Mouse (Mus musculus): ENCODE results near the gene Lins1. TPM values are rescaled to one million over a fixed set of nuclear protein-coding genes. Genes with fewer than 3 reads are reported as not detected.

Gene Lins1
- polyA plus RNA-seq, 1 experiment from 2014 or later = 2.6 TPM

DNA sequence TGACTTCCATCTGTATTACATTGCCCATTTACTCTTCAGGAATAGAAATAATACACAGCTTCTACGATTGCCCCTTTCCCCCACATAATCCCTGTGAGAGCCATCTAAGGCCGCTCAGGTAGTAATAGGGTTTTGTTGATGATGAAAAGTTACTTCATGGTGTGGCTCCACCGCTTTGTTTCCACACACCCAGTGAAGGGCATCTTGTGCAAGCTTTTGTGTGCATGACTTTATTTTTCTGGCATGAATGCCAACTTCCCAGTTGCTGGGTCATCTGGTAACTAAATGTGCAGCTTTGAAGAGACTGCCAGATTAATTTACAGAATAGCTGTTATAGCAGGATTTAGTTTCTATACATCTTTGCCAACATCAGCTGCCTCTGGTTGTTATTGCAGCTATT, 14.9 kb downstream of the Lins1 start:
- no peak overlapping the region for H3K4me3 ChIP-seq (ENCODE audit: low read depth, low read length)
- H3K27ac ChIP-seq (ENCODE audit: low read depth) = no peak overlapping the region
- TF ChIP-seq EP300 (IDR thresholded peaks at IDR 0.05; ENCODE audit: low read depth) = no peak
- no peak for TF ChIP-seq CTCF (IDR thresholded peaks at IDR 0.05; ENCODE audit: low read depth)
- H3K4me1 ChIP-seq (ENCODE audit: insufficient read depth) = no peaks in the 10 kb centered on the region
- peak; percentile 23 for DNase-seq
- peaks cover 10% of the 10 kb centered on the region for H3K36me3 ChIP-seq (replicated peaks; ENCODE audit: insufficient read depth, low read length)
- H3K9me3 ChIP-seq (ENCODE audit: low read length) = no peaks in the 10 kb centered on the region
- H3K4me2 ChIP-seq (ENCODE audit: low read depth, low read length) = no peak overlapping the region
- WGBS (ENCODE audit: insufficient replicate concordance) = 74% methylated on average over 3 of the region's 3 CpGs
- no peak overlapping the region for H3K9ac ChIP-seq (replicated peaks)
- ATAC-seq = peak; percentile 50
- H3K27me3 ChIP-seq (ENCODE audit: insufficient read depth, low read length) = no peaks in the 10 kb centered on the region

DNA sequence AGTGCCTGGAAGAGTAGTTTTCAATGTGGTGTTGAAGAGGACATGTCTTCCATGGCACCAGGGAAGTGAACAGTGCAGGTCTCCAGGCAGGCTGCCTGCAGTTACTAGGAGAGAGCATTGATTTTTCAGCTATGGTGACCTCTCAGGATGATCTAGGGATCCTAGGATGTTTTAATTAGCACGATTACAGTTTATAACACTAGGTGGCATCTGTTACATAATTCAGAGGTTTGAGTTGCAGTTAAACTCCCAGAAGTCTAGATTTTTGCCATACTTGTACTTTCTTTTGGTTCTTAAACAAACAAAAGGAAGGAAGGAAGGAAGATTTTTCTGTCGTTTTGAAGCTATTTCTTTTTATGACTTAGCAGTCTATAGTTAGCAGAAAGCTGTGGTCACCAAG, 21.5 kb downstream of the Lins1 start:
- Histone ChIP-seq H3K9me3 (ENCODE audit: low read length) (no peaks in the 10 kb centered on the region), H3K27ac (ENCODE audit: low read depth) (no peak overlapping the region), H3K4me1 (ENCODE audit: insufficient read depth) (no peaks in the 10 kb centered on the region), H3K27me3 (ENCODE audit: insufficient read depth, low read length) (no peaks in the 10 kb centered on the region), H3K9ac (replicated peaks) (no peak overlapping the region), H3K4me3 (ENCODE audit: low read depth, low read length) (no peak overlapping the region), H3K36me3 (replicated peaks; ENCODE audit: insufficient read depth, low read length) (peaks cover 24% of the 10 kb centered on the region), H3K4me2 (ENCODE audit: low read depth, low read length) (no peak overlapping the region)
- ATAC-seq = no peak
- TF ChIP-seq CTCF (IDR thresholded peaks at IDR 0.05; ENCODE audit: low read depth) = peak; percentile 33
- TF ChIP-seq EP300 (IDR thresholded peaks at IDR 0.05; ENCODE audit: low read depth) = no peak
- no peak for DNase-seq
- WGBS (ENCODE audit: insufficient replicate concordance) = 37% methylated on average over 2 of the region's 2 CpGs

GRCm38 (mm10) chr7:66724514-66724913, 34.8 kb downstream of the Lins1 start:
- no peaks in the 10 kb centered on the region for H3K4me1 ChIP-seq (ENCODE audit: insufficient read depth)
- H3K9ac ChIP-seq (replicated peaks) = no peak overlapping the region
- H3K36me3 ChIP-seq (replicated peaks; ENCODE audit: insufficient read depth, low read length) = no peaks in the 10 kb centered on the region
- H3K27me3 ChIP-seq (ENCODE audit: insufficient read depth, low read length) = no peaks in the 10 kb centered on the region
- TF ChIP-seq EP300 (IDR thresholded peaks at IDR 0.05; ENCODE audit: low read depth) = no peak
- no peak for TF ChIP-seq CTCF (IDR thresholded peaks at IDR 0.05; ENCODE audit: low read depth)
- DNase-seq (no peak), ATAC-seq (no peak)
- WGBS (ENCODE audit: insufficient replicate concordance) = 84% methylated on average over 4 of the region's 4 CpGs
- H3K9me3 ChIP-seq (ENCODE audit: low read length) = no peaks in the 10 kb centered on the region
- no peak overlapping the region for H3K4me2 ChIP-seq (ENCODE audit: low read depth, low read length)
- H3K27ac ChIP-seq (ENCODE audit: low read depth) = no peak overlapping the region
- no peak overlapping the region for H3K4me3 ChIP-seq (ENCODE audit: low read depth, low read length)

GRCm38 (mm10) chr7:66724954-66725353, 35.3 kb downstream of the Lins1 start:
- WGBS (ENCODE audit: insufficient replicate concordance) = 75% methylated on average over 6 of the region's 6 CpGs
- TF ChIP-seq EP300 (IDR thresholded peaks at IDR 0.05; ENCODE audit: low read depth) = no peak
- TF ChIP-seq CTCF (IDR thresholded peaks at IDR 0.05; ENCODE audit: low read depth) = no peak
- no peak for DNase-seq
- Histone ChIP-seq H3K9me3 (ENCODE audit: low read length) (no peaks in the 10 kb centered on the region), H3K27ac (ENCODE audit: low read depth) (no peak overlapping the region), H3K27me3 (ENCODE audit: insufficient read depth, low read length) (no peaks in the 10 kb centered on the region), H3K4me2 (ENCODE audit: low read depth, low read length) (no peak overlapping the region), H3K4me1 (ENCODE audit: insufficient read depth) (no peaks in the 10 kb centered on the region), H3K4me3 (ENCODE audit: low read depth, low read length) (no peak overlapping the region), H3K36me3 (replicated peaks; ENCODE audit: insufficient read depth, low read length) (no peaks in the 10 kb centered on the region), H3K9ac (replicated peaks) (no peak overlapping the region)
- ATAC-seq = no peak

- no peak for ATAC-seq
- no peak overlapping the region for H3K27ac ChIP-seq (ENCODE audit: low read depth)
- 89% methylated on average over 6 of the region's 6 CpGs for WGBS (ENCODE audit: insufficient replicate concordance)
Measured at GRCm38 (mm10) chr7:66728072-66728471, 38.4 kb downstream of the Lins1 start.

DNA sequence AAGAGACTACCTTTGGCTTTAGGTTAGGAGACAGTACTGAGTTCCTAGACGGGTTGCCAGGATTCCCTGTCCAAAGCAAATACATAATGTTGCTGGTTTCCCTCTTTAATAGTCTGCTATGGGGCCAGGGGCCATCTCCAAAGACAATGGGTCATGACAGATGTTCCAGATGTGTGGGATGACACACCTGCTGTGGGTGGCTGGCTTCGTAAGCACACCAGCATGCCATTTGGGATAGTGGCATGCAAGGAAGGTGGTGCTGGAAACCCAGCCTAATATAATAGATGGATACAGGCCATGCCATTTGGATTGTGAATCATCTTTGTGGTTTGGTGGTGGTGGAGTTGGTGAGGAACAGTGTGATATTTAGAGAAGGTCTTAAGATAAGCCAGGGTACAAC, 39.5 kb downstream of the Lins1 start:
- 70% methylated on average over 2 of the region's 2 CpGs for WGBS (ENCODE audit: insufficient replicate concordance)
- no peaks in the 10 kb centered on the region for H3K9me3 ChIP-seq (ENCODE audit: low read length)
- TF ChIP-seq CTCF (IDR thresholded peaks at IDR 0.05; ENCODE audit: low read depth) (no peak), EP300 (IDR thresholded peaks at IDR 0.05; ENCODE audit: low read depth) (no peak)

More at GRCm38 (mm10) chr7:66728072-66728471, 38.4 kb downstream of the Lins1 start:
- no peak overlapping the region for H3K4me2 ChIP-seq (ENCODE audit: low read depth, low read length)
- no peaks in the 10 kb centered on the region for H3K36me3 ChIP-seq (replicated peaks; ENCODE audit: insufficient read depth, low read length)
- no peak overlapping the region for H3K4me3 ChIP-seq (ENCODE audit: low read depth, low read length)
- no peaks in the 10 kb centered on the region for H3K27me3 ChIP-seq (ENCODE audit: insufficient read depth, low read length)
- TF ChIP-seq CTCF (IDR thresholded peaks at IDR 0.05; ENCODE audit: low read depth) (no peak), EP300 (IDR thresholded peaks at IDR 0.05; ENCODE audit: low read depth) (no peak)
- DNase-seq = no peak
- H3K9me3 ChIP-seq (ENCODE audit: low read length) = no peaks in the 10 kb centered on the region
- H3K4me1 ChIP-seq (ENCODE audit: insufficient read depth) = no peaks in the 10 kb centered on the region
- H3K9ac ChIP-seq (replicated peaks) = no peak overlapping the region

DNA sequence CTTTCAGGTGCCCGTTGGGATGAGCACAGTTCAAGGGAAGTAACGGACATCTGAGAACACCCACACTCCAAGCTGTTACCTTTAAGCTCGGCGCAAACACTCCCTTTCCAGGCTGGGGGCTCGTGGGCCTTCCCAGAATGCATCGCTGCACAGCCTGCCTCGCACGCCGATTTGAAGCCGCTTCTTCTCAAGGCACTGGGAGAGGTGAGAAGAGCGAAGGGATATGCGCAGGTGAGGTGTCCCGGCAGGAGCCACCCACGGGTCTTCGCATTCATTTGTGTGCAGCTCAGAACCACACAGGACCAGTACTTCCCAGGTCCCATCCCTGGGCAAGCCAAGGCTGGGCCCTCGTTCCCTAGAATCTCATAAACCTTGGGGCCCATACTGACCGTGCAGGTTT, 43.7 kb downstream of the Lins1 start:
- no peak overlapping the region for H3K4me3 ChIP-seq (ENCODE audit: low read depth, low read length)
- H3K27ac ChIP-seq (ENCODE audit: low read depth) = no peak overlapping the region
- H3K4me2 ChIP-seq (ENCODE audit: low read depth, low read length) = no peak overlapping the region
- H3K9ac ChIP-seq (replicated peaks) = no peak overlapping the region
- TF ChIP-seq EP300 (IDR thresholded peaks at IDR 0.05; ENCODE audit: low read depth) (no peak), CTCF (IDR thresholded peaks at IDR 0.05; ENCODE audit: low read depth) (no peak)
- 86% methylated on average over 17 of the region's 17 CpGs for WGBS (ENCODE audit: insufficient replicate concordance)
- no peaks in the 10 kb centered on the region for H3K9me3 ChIP-seq (ENCODE audit: low read length)
- H3K36me3 ChIP-seq (replicated peaks; ENCODE audit: insufficient read depth, low read length) = no peaks in the 10 kb centered on the region
- no peaks in the 10 kb centered on the region for H3K27me3 ChIP-seq (ENCODE audit: insufficient read depth, low read length)
- H3K4me1 ChIP-seq (ENCODE audit: insufficient read depth) = no peaks in the 10 kb centered on the region
- DNase-seq (no peak), ATAC-seq (no peak)

More for the DNA sequence above, 39.5 kb downstream of the Lins1 start:
- no peak overlapping the region for H3K9ac ChIP-seq (replicated peaks)
- no peaks in the 10 kb centered on the region for H3K27me3 ChIP-seq (ENCODE audit: insufficient read depth, low read length)
- ATAC-seq = no peak
- H3K4me2 ChIP-seq (ENCODE audit: low read depth, low read length) = no peak overlapping the region
- H3K4me1 ChIP-seq (ENCODE audit: insufficient read depth) = no peaks in the 10 kb centered on the region
- H3K36me3 ChIP-seq (replicated peaks; ENCODE audit: insufficient read depth, low read length) = no peaks in the 10 kb centered on the region
- no peak overlapping the region for H3K27ac ChIP-seq (ENCODE audit: low read depth)
- no peak overlapping the region for H3K4me3 ChIP-seq (ENCODE audit: low read depth, low read length)
- no peak for DNase-seq
